Mouse (Mus musculus) cortical plate, adult 2 months (tissue): Measurements from ENCODE around the gene Dclk1. TPM values are rescaled to one million over a fixed set of nuclear protein-coding genes. Genes with fewer than 3 reads are reported as not detected.

Experiments
- H3K27ac ChIP-seq: fragments of 200-500 bp; 2 replicates; pipeline ENCODE4 v1.5.1; 2012; ENCODE audit warnings: low read length, control low read depth, inconsistent platforms; ENCODE audit not compliant: insufficient read depth
- H3K4me1 ChIP-seq: fragments of 200-500 bp; 2 replicates; pipeline ENCODE4 v1.6.1; 2011; ENCODE audit warnings: low read length; ENCODE audit not compliant: control insufficient read depth, insufficient read depth
- H3K4me3 ChIP-seq: fragments of 200-500 bp; 2 replicates; pipeline ENCODE4 v1.5.1; 2011; ENCODE audit warnings: mild to moderate bottlenecking, low read length, control low read depth; ENCODE audit not compliant: insufficient read depth
- CTCF ChIP-seq: fragments of 200-500 bp; IDR thresholded peaks from 2 replicates; pipeline ENCODE4 v1.5.1; 2011; ENCODE audit warnings: mild to moderate bottlenecking, control low read depth, low read length; ENCODE audit not compliant: insufficient read depth; ENCODE audit errors: extremely low read depth
- POLR2A ChIP-seq: fragments of 200-500 bp; IDR thresholded peaks from 2 replicates; pipeline ENCODE4 v1.6.1; 2011; ENCODE audit warnings: mild to moderate bottlenecking, low read length, control low read depth; ENCODE audit not compliant: insufficient read depth; ENCODE audit errors: extremely low read depth
- polyA plus RNA-seq: library from polyadenylated mRNA; depleted of rRNA; stranded (reverse); fragments of >200 nt; gene quantifications from 2 replicates; pipeline ENCODE4 v1.2.3, GENCODE M21; 2012

The Dclk1 gene
- polyA plus RNA-seq, 1 experiment: 333 TPM

DNA sequence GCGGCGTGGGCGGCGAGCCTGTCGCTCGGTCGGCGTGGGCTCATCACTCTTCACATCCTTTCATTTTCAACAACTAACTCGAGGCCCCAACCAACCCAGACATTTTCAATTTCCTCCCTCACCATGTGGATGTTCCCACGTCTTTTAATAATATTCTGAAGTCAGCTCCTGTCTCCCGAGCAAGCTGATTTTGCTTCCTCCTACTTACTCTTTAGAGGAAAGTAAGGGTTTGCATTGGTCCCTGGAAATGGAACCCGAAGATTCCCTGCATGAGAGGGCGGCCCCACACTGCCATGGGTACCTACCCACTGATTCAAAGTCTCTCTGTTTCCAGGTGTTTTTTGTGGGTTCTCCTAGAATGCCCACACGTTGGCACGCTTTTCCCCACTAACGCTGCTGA, 300.8 kb downstream of the Dclk1 start:
- TF ChIP-seq CTCF (no peak), POLR2A (no peak)
- Histone ChIP-seq H3K4me1 (peaks cover 15% of the 10 kb centered on the region), H3K27ac (no peak overlapping the region), H3K4me3 (peak overlapping the region; percentile 6; the same call in 1 of the 2 replicates)

DNA sequence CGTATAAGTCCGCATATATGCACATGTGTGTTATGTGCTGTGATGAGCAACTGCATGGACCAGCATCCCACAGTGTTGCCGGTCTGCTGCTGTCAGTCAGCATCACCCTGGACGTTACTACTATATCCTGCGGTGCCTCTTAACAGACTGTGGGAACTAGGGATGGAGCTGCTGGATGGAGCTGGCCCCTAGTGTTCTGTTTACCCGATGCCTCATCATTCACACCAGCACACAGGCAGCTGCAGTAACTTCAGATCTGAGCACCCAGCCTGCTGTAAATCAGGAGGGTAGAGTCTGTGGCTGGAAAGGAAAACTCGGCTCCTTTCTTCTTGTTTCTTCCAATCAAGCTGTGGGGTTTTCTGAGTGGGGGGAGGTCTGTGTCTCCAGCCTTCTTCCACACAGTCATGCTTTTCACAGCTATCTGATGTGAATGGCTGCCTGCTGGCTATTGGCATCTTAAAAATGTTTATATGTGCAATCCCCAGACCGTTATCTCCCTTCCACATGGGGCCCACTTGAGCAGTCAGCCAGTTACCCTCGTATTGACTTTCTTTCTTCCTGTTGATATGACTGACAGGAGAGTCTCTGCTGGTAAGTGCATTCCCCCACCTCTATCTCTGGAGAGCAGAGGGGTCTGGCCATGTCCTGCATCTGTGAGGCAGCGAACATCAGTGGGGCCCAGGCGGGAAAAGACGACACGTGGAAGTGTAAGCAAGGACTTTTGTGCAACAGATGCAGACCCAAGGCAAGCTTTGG, 301.9 kb downstream of the Dclk1 start:
- Histone ChIP-seq H3K4me1 (peaks cover 15% of the 10 kb centered on the region), H3K27ac (no peak overlapping the region), H3K4me3 (no peak overlapping the region)
- TF ChIP-seq POLR2A (no peak), CTCF (no peak)

DNA sequence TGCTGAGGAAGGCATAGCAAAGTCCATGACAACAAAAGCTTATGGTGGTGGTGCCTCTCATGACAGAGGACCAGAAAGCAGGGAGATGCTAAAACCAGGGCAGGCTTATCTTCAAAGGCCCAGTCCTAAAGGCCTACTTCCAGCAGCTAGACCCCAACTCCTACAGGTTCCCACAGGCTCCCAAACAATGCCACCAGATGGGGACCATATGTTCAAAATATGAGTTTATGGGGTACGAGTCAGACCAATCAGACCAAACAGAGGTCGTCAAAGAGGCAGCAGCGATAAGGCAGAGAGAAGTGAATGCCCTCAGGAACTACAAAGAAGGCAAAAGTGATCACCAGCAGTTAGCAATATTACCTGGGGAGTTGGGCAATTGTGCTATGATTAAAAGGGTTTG, 303.1 kb downstream of the Dclk1 start:
- TF ChIP-seq POLR2A (no peak), CTCF (no peak)
- Histone ChIP-seq H3K27ac (no peak overlapping the region), H3K4me3 (no peak overlapping the region), H3K4me1 (peaks cover 11% of the 10 kb centered on the region)

DNA sequence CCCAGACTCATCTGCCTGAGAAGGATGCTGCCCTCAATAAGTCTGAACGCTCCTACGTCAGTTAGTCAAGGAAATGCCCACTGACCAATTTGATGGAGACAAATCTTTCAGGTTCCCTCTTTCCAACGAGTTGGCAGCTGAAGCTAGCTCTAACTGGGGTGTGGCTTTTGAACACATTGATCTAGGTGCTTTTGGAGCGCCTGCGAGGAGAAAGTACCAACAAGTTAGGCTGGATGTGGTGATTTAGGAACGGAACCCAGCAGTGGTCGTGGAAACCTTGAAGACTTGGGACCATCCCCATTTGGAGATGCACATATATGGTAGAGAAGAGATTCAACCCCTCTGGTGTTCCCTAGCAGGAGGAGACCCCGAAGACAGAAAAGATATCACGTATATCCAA, 303.8 kb downstream of the Dclk1 start:
- no peak overlapping the region for H3K4me3 ChIP-seq
- H3K27ac ChIP-seq: no peak overlapping the region
- TF ChIP-seq POLR2A (no peak), CTCF (no peak)
- H3K4me1 ChIP-seq: peaks cover 8% of the 10 kb centered on the region

DNA sequence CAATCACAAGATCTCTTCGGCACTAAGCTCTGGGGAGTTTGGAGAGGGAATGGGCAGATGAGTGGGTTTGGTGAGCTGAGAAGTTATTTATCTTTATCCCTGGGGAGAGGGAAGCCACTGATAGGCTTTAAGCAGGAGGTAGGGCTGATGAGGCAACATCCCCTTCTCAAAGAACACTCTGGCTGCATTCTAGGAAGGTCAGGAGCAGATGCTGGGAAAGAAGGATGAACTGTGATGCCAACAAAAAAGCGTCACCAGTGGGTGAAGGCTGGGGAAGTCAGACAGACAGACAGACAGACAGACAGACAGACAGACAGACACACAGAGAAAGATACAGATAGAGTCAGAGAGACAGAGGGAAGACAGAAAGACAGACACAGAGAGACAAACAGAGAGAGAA, 304.9 kb downstream of the Dclk1 start:
- no peak for TF ChIP-seq CTCF
- no peak for TF ChIP-seq POLR2A
- Histone ChIP-seq H3K4me1 (peaks cover 6% of the 10 kb centered on the region), H3K27ac (no peak overlapping the region), H3K4me3 (no peak overlapping the region)

DNA sequence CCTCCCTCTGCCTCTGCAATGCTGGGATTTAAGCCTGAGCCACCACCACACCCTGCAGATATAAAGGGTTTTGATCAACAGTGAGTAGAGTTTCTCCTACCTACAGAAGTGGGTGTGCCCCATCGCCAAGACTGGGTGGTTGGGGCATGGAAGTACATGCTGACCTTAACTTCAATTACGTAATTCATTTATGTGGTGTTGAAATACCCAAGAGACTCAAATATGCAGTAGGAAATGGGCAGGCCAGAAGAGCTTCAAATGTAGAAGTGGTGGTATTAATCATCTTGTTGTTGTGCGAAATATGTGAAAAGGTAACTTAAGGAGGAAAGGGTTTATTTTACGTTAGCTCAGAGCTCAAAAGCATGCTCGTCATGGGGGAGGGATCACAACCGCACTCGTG, 307.2 kb downstream of the Dclk1 start:
- Histone ChIP-seq H3K27ac (no peak overlapping the region), H3K4me1 (no peaks in the 10 kb centered on the region), H3K4me3 (no peak overlapping the region)
- no peak for TF ChIP-seq POLR2A
- TF ChIP-seq CTCF: no peak

DNA sequence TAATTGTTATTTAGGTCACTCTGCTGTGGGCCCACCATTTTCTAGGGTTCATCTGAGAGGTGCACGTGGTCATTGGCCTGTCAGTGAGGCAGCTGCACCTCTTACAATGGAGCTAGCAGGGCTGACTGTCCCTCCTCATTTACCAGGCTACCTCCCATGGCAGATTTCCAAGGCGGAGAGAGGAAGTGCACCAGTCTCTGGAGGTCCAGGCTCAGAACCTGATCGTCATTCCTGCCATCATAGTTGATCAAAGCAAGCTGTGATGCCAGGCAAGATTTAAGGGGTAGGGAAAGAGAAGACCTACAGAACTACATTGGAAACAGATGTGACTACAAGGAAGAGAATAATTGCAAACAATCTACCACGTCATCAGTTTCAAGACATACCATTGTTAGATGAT, 308.8 kb downstream of the Dclk1 start:
- H3K4me1 ChIP-seq: no peaks in the 10 kb centered on the region
- no peak for TF ChIP-seq POLR2A
- TF ChIP-seq CTCF: no peak
- H3K4me3 ChIP-seq: no peak overlapping the region
- no peak overlapping the region for H3K27ac ChIP-seq

DNA sequence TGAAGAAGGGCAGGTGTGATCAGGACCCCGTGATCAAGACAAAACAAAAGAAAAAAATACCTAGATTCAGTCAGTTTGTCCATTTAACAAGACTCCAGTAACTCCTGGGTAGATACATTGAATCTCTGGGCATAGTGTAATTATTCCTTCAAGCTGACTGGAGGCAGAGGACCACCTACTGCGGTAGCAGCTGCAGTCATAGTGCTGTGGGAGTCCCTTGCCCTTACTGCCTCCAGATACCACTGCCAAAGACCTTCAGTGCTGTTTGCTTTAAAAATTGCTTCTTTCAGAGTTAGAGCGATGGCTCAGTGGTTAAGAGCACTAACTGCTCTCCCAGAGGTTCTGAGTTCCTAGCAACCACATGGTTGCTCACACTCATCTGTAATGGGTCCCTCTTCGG, 309.7 kb downstream of the Dclk1 start:
- no peak for TF ChIP-seq CTCF
- no peak for TF ChIP-seq POLR2A
- no peaks in the 10 kb centered on the region for H3K4me1 ChIP-seq
- H3K4me3 ChIP-seq: no peak overlapping the region
- H3K27ac ChIP-seq: no peak overlapping the region

DNA sequence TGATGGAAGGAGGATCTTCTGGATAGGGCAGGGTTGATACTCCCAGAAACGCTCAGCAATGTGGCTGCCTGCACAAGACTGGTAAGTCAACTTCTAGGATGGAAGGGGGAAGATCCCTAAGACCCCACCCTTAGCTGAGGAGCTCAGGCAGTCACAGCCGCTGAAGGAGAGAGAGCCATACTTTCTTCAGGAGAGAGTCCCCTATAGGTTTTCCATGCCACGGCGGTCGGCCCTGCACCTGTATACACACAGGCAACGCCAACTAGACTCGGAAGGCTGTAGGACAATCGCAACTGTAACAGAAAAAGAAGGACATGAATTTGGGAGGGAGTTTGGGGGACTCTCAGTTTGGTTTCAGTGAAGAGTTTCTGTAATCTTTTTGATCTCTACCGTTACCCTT, 310.9 kb downstream of the Dclk1 start:
- H3K4me1 ChIP-seq: no peaks in the 10 kb centered on the region
- no peak overlapping the region for H3K27ac ChIP-seq
- no peak overlapping the region for H3K4me3 ChIP-seq
- TF ChIP-seq POLR2A (no peak), CTCF (no peak)

DNA sequence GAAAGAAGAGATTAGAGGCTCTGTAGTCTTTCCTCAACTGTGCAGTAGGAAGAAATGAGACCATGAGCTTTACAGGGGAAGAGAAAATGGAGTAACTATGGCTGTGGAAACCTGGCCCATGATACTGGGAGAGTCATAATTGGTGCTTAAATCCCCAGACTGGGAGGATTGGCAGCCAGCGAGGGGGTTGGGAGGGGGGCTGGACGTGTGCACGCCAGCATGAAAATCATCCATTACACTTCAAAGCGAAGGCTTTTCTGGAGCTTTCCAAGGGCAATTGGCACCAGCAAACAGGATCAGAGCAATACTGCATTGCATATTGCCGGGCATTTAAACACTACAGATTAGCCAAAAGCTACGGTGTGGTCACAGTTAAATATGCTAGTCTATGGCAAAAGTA, 313.7 kb downstream of the Dclk1 start:
- Histone ChIP-seq H3K4me3 (no peak overlapping the region), H3K4me1 (no peaks in the 10 kb centered on the region), H3K27ac (no peak overlapping the region)
- no peak for TF ChIP-seq CTCF
- no peak for TF ChIP-seq POLR2A
